Mouse (Mus musculus): Measurements from ENCODE around the gene Il1r1.

DNA sequence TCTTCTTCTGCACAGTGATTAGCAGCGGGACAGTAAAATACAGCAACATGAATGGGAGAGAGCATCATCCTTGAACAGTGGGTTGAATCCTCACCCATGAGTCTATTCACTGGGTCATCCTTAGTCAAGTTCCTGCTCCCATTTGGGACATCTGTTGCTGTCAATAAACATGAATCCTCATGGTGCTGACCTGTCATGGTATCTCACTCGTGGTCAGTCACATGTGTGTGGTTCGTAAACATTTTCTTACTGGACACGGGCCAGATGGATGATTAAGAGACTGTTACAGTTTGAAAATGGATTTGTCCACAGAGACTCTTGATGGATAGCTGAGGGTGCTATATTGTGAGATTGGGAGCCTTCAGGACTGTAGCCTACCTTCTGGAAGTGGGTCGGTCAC, 29.1 kb downstream of the Il1r1 start:
- TF ChIP-seq EP300 (IDR thresholded peaks at IDR 0.05; ENCODE audit: insufficient read depth, low read depth, low read length), result no peak
- no peak for TF ChIP-seq POLR2A (IDR thresholded peaks at IDR 0.05; ENCODE audit: insufficient read depth, low read length)

All from ES-Bruce4 (cell line).